Mouse (Mus musculus): ENCODE measurements around the gene Cps1.

The Cps1 gene

GRCm38 (mm10) chr1:67235468-67236217 is 112.8 kb downstream of the Cps1 start:
- no peak for DNase-seq

GRCm38 (mm10) chr1:67238446-67238845 is 115.6 kb downstream of the Cps1 start:
- DNase-seq: no peak

GRCm38 (mm10) chr1:67238941-67239340 is 116.1 kb downstream of the Cps1 start:
- DNase-seq: no peak

GRCm38 (mm10) chr1:67265222-67265621 is 142.4 kb downstream of the Cps1 start:
- DNase-seq: no peak

GRCm38 (mm10) chr1:67267972-67268371 is 145.1 kb downstream of the Cps1 start:
- no peak for DNase-seq

- DNase-seq: no peak
These were observed 145.6 kb downstream of the Cps1 start for GRCm38 (mm10) chr1:67268450-67268849.

- DNase-seq: no peak
These were observed 153.4 kb downstream of the Cps1 start for GRCm38 (mm10) chr1:67276270-67276669.

All from kidney, adult 8-10 months (tissue).